Mouse (Mus musculus): ENCODE measurements around the gene Mbl1. TPM values are rescaled to one million over a fixed set of nuclear protein-coding genes. Genes with fewer than 3 reads are reported as not detected.

The Mbl1 gene
- polyA plus RNA-seq, 1 experiment: not detected

DNA sequence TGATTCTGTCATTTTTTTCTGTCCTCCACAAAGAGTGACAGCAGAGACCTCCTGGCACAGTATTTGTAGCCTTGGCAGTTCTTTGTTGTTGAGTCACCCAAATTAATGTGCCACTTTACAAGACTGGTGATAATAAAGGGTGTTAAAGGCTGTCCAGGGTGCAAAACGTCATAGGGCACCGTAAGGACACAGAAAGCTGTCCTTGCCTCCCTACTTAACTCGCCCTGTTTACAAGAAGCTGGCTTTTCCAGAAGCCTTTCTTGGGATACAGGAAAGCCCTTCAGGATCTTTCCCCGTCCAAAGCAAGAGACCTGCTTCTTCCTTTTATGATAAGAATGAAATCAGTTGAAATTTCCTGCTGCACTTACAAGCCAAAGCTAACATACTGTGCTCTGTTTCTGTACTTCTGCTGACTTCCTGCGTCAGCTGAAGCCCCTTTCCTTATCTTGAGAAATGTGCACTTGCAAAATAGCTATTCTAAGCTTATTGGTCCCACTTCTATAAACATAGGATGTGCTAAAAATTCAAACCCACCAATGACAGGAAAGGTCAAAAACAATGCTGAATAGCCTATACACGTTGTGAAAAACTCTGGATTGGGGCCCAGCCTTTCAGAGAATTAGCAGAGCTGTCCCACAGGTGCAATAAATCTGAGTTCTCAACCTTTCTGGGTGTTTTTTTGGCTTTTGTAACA is 46.9 kb downstream of the Mbl1 start:
- no peak for DNase-seq
- no peak overlapping the region for H3K4me3 ChIP-seq (replicated peaks; ENCODE audit: insufficient read depth, low read depth, low read length)
- H3K27ac ChIP-seq (ENCODE audit: insufficient read depth, low read length): no peak overlapping the region
- TF ChIP-seq CTCF (IDR thresholded peaks at IDR 0.05; ENCODE audit: borderline replicate concordance, insufficient read depth, low read depth, low read length): no peak
- TF ChIP-seq POLR2A (IDR thresholded peaks at IDR 0.05; ENCODE audit: borderline replicate concordance, insufficient read depth, low read length): no peak
- 57% methylated on average over 6 of the region's 6 CpGs for WGBS
- H3K4me1 ChIP-seq (ENCODE audit: control insufficient read depth, insufficient read depth, low read length): no peaks in the 10 kb centered on the region
- H3K27me3 ChIP-seq (ENCODE audit: control insufficient read depth, insufficient read depth, low read length): no peaks in the 10 kb centered on the region

Other genes starting within 250 kb of the Mbl1 start
- gene Tspan14, start 184.7 kb upstream of the Mbl1 start, polyA plus RNA-seq (2012; rRNA removed): 39.1 and 39.6 TPM in 2 replicates
- gene Fam213a, start 137.7 kb upstream of the Mbl1 start, polyA plus RNA-seq (2012; rRNA removed): 146 and 150 TPM in 2 replicates
- gene Dydc2, start 82.2 kb upstream of the Mbl1 start, polyA plus RNA-seq (2012; rRNA removed): 1.9 and 2.0 TPM in 2 replicates
- not detected in 2 replicates for gene Dydc1, start 78.5 kb upstream of the Mbl1 start, polyA plus RNA-seq (2012; rRNA removed)
- not detected in 2 replicates for gene Mat1a, start 46.4 kb upstream of the Mbl1 start, polyA plus RNA-seq (2012; rRNA removed)
- not detected in 2 replicates for gene Sftpa1, start 19.7 kb upstream of the Mbl1 start, polyA plus RNA-seq (2012; rRNA removed)
- not detected in 2 replicates for gene Sftpd, start 33.7 kb downstream of the Mbl1 start, polyA plus RNA-seq (2012; rRNA removed)
- not detected in 2 replicates for gene Gm2832, start 127.3 kb downstream of the Mbl1 start, polyA plus RNA-seq (2012; rRNA removed)
- gene Gm5798, start 197.2 kb downstream of the Mbl1 start, polyA plus RNA-seq (2012; rRNA removed): not detected in 2 replicates
- gene Gm7945, start 234.9 kb downstream of the Mbl1 start, polyA plus RNA-seq (2012; rRNA removed): 0.19 and 0.20 TPM in 2 replicates

All from cerebellum, adult 2 months (tissue).